Mouse (Mus musculus) mature B cell (primary cell): Measurements from ENCODE around the gene R3hdml.

Experiments
- in situ Hi-C: fragments of 300-500 bp; cut with MboI; formaldehyde crosslinking; loops from 2 replicates; pipeline ENCODE4 v1.14.3; 2019

R3hdml gene

DNA sequence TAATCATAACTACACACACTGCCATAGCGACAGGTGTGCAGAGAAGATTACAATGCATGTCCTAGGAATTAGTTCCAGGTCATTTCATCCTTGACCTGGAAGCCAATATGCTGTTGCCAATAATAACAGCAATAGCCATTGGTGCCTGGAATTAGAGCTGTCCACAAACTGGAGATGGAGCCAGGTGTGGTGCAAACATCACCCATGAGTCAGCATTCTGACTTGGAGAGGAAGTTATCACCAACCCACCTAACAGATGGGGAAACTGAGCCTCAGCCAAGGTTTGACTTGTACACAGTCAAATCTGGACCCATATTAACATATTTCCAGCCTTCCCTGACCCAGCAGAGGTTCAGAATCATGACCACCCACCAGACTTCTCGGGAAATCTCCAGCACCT is 46.3 kb downstream of the R3hdml start:
- in situ Hi-C loops, result no loop called here

DNA sequence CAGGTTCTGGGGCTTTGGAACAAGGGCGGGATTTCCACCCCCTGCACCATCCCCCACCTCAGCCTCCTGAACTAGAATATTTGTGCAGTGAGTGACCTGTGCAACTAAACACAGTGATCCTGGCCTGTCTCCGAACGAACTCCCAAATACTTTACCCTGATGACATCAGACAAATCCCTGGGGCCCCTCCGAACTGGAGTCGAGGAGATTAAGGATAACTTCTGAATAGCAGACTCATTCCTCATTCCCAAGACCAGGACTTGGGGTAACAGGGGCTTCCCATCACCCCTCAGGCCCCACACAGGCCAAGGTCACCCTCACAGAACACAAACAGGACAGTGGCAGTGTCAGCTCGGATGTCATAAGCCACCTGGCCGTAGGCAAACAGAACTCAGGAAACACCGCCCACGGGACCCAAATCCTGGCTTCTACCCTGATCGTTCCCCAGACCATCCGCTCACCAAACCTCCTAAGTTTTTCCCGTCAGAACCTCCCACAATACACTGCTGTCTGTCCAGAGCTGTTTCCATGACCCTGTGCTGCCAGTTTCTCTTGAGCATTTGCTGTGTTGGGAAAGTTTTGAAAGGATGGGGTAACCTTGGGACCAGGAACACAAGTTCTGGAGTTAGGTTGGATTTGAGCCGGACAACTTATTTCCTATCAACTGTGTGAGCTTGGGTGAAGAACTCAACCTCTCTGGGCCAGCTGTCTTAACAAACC is 47.4 kb downstream of the R3hdml start:
- in situ Hi-C loops, result no loop called here

- in situ Hi-C loops, result no loop called here
Observed at GRCm38 (mm10) chr2:163540231-163541117, 48.4 kb downstream of the R3hdml start.

DNA sequence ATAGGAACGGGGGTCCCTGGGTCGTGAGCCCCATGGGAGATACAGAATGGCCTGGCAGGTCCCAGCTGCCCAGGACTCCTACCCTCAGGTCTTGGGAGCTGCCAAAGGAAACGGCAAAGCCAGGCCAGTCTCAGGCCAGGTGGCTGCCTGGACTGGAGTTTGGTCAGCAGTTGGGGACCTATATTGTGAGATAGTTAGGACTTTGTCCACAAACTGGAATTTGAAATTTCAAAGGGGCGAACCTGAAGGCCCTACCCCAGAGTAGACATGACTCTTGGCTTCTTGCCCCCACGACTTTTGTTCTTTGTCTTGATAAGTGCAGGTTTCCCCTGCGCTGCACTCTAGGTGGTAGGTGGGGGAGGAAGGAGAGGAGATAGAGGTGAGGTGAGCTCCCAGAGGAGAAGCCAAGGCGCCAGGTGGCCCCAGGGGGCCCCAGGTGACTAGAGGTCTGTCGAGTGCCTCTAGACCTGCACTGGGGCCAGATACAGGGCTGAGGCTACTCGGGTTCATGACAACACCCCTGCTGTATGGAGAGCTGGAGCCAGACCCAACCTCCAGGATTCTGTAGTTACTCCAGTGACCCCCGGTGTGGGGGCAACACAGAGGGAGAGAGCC is 49.6 kb downstream of the R3hdml start:
- in situ Hi-C loops, result no loop called here

DNA sequence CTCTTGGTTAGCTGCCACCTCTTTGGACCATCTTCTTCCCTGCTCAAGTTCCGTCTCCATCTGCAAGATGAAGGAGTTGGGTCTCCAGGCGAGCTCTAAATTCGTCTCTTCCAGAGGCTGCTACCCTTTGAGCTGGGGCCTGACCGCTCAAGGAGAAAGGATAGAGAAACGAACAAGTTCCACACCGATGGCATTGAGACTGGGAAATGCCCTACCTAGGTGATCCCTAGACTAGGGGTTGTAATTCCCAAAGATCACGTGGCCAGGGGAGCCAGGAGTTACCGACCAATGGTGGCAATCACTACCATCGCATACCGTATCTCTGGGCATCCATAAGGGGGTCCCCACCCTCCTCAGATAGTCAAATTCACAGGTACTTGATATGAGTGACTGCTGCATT is 50.6 kb downstream of the R3hdml start:
- in situ Hi-C loops, result no loop called here

DNA sequence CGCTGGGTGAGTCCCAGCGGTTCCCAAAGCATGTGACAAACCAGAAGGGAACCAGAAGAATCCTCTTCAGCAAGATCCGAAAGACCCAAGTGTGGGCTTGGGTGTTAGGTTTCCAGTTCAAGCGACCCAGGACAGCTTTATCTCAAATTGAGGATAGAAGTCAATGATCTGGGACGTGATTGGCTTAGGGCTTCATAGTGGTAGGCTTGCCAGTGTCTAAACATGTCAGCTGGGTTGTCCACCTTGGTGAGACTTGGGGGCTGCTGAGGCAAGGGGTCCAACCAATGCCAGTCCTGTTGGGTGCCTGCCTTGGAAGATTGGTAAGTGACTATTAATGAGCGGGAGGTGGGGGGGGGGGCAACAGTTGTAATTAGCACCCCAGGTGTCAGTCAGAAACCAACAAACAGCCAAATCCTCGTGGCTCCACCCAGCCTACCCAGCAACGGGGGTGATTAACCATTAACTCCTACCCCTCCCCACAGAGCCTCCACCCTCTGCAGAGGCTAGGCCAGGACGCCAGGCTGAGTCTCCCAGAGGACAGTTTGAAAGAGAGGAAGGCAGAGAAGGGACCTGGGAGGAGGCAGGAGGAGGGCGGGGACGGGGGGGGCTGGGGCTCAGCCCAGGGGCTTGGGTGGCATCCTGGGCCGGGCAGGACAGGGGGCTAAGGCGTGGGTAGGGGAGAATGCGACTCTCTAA is 54.7 kb downstream of the R3hdml start:
- in situ Hi-C loops, result no loop called here

GRCm38 (mm10) chr2:163548822-163549221 is 56.7 kb downstream of the R3hdml start:
- in situ Hi-C loops, result no loop called here

GRCm38 (mm10) chr2:163549786-163550185 is 57.7 kb downstream of the R3hdml start:
- in situ Hi-C loops, result no loop called here
